Mouse (Mus musculus) lung, embryonic 14.5 days (tissue): Measurements from ENCODE around the gene Gxylt2. TPM values are rescaled to one million over a fixed set of nuclear protein-coding genes. Genes with fewer than 3 reads are reported as not detected.

Source experiments
- ATAC-seq: fragments of 200-750 bp; cut with Nextera tagmentation; 2 replicates; pipeline ENCODE4 v1.8.0; 2017; ENCODE audit warnings: mild to moderate bottlenecking, moderate TSS enrichment, moderate library complexity; ENCODE audit not compliant: insufficient read depth
- DNase-seq: peaks from one replicate; pipeline ENCODE4 v3.0.0-alpha.2; 2015
- H3K27ac ChIP-seq: fragments of 300-500 bp; sonication (generic); 2 replicates; pipeline ENCODE4 v1.5.1; 2014; ENCODE audit warnings: low read depth, mild to moderate bottlenecking, moderate library complexity
- H3K27me3 ChIP-seq: fragments of 300-500 bp; sonication (generic); 2 replicates; pipeline ENCODE4 v1.6.1; 2014; ENCODE audit warnings: low read length, control low read depth; ENCODE audit not compliant: insufficient read depth
- H3K36me3 ChIP-seq: fragments of 300-500 bp; sonication (generic); 2 replicates; pipeline ENCODE4 v1.6.1; 2014; ENCODE audit warnings: control low read depth; ENCODE audit not compliant: insufficient read depth
- H3K4me1 ChIP-seq: fragments of 300-500 bp; sonication (generic); 2 replicates; pipeline ENCODE4 v1.6.1; 2014; ENCODE audit warnings: antibody characterized with exemption, control low read depth; ENCODE audit not compliant: insufficient read depth
- H3K4me2 ChIP-seq: fragments of 300-500 bp; sonication (generic); 2 replicates; pipeline ENCODE4 v1.6.1; 2014; ENCODE audit warnings: mild to moderate bottlenecking
- H3K4me3 ChIP-seq: fragments of 300-500 bp; sonication (generic); 2 replicates; pipeline ENCODE4 v1.5.1; 2014; ENCODE audit warnings: low read depth, low read length
- H3K9ac ChIP-seq: fragments of 300-500 bp; sonication (generic); 2 replicates; pipeline ENCODE4 v1.6.1; 2014
- H3K9me3 ChIP-seq: fragments of 300-500 bp; sonication (generic); 2 replicates; pipeline ENCODE4 v1.6.1; 2016; ENCODE audit warnings: low read depth, low read length, control low read depth
- CTCF ChIP-seq: IDR thresholded peaks from 2 replicates; pipeline ENCODE4 v1.5.1; 2016; ENCODE audit warnings: antibody characterized with exemption, low read depth
- WGBS: fragments of 180-500 bp; shearing (Covaris S2); extraction: QIAGEN DNeasy Blood & Tissue Kit; methylation state at CpG from one replicate; pipeline ENCODE4 v1.1.7; 2014; 5-methylcytosine and 5-hydroxymethylcytosine counted together
- polyA plus RNA-seq: library from polyadenylated mRNA; unstranded; fragments of >200 nt; fragmentation: Nextera tagmentation; extraction: Ambion mirVana; gene quantifications from 2 replicates; pipeline ENCODE4 v1.2.1, GENCODE M21; 2014

Gxylt2 gene
- polyA plus RNA-seq, 1 experiment from 2014 or later, result 6.0 TPM

- 93% methylated on average over 7 of the region's 7 CpGs for WGBS
- Histone ChIP-seq H3K36me3 (no peaks in the 10 kb centered on the region), H3K27ac (no peak overlapping the region), H3K9ac (no peak overlapping the region), H3K4me2 (no peak overlapping the region), H3K4me1 (no peaks in the 10 kb centered on the region), H3K27me3 (no peaks in the 10 kb centered on the region), H3K4me3 (no peak overlapping the region), H3K9me3 (no peaks in the 10 kb centered on the region)
- DNase-seq (no peak), ATAC-seq (no peak)
- TF ChIP-seq CTCF, result no peak
Observed at GRCm38 (mm10) chr6:100828565-100828964, 124.0 kb downstream of the Gxylt2 start.

- DNase-seq, result no peak
- Histone ChIP-seq H3K27ac (no peak overlapping the region), H3K9me3 (no peaks in the 10 kb centered on the region), H3K4me2 (no peak overlapping the region), H3K4me1 (no peaks in the 10 kb centered on the region), H3K36me3 (no peaks in the 10 kb centered on the region), H3K9ac (no peak overlapping the region), H3K4me3 (no peak overlapping the region), H3K27me3 (no peaks in the 10 kb centered on the region)
- no peak for TF ChIP-seq CTCF
- WGBS, result 78% methylated on average over 5 of the region's 5 CpGs
- ATAC-seq, result no peak
Observed at GRCm38 (mm10) chr6:100829770-100830169, 125.2 kb downstream of the Gxylt2 start.

GRCm38 (mm10) chr6:100831188-100831587, 126.7 kb downstream of the Gxylt2 start:
- ATAC-seq (no peak), DNase-seq (no peak)
- H3K27ac ChIP-seq, result no peak overlapping the region
- H3K9ac ChIP-seq, result no peak overlapping the region
- no peak overlapping the region for H3K4me2 ChIP-seq
- peaks cover 12% of the 10 kb centered on the region for H3K36me3 ChIP-seq
- 0 out of 2 replicates have a peak, but pooled peaks cover 4% of the 10 kb centered on the region for H3K4me1 ChIP-seq
- no peaks in the 10 kb centered on the region for H3K9me3 ChIP-seq
- WGBS, result 74% methylated on average over 3 of the region's 3 CpGs
- no peak for TF ChIP-seq CTCF
- H3K27me3 ChIP-seq, result no peaks in the 10 kb centered on the region
- no peak overlapping the region for H3K4me3 ChIP-seq

GRCm38 (mm10) chr6:100831751-100832150, 127.2 kb downstream of the Gxylt2 start:
- Histone ChIP-seq H3K9ac (no peak overlapping the region), H3K4me1 (0 out of 2 replicates have a peak, but pooled peaks cover 4% of the 10 kb centered on the region), H3K27me3 (no peaks in the 10 kb centered on the region), H3K27ac (no peak overlapping the region), H3K4me3 (no peak overlapping the region), H3K9me3 (no peaks in the 10 kb centered on the region), H3K36me3 (peaks cover 17% of the 10 kb centered on the region), H3K4me2 (no peak overlapping the region)
- DNase-seq (peak; percentile 15), ATAC-seq (no peak)
- no peak for TF ChIP-seq CTCF
- WGBS, result 77% methylated on average over 6 of the region's 6 CpGs

GRCm38 (mm10) chr6:100833355-100833754, 128.8 kb downstream of the Gxylt2 start, which contains the start of gene Ppp4r2:
Gene Ppp4r2, plus strand, starts transcription at chr6:100833622.
- DNase-seq, result peak; percentile 97
- Histone ChIP-seq H3K9me3 (no peaks in the 10 kb centered on the region), H3K4me2 (peak within 1 kb of the TSS; percentile 67), H3K36me3 (peaks cover 32% of the 10 kb centered on the region), H3K9ac (peak within 1 kb of the TSS; percentile 83), H3K27me3 (no peaks in the 10 kb centered on the region), H3K27ac (peak within 1 kb of the TSS; percentile 90), H3K4me1 (0 out of 2 replicates have a peak, but pooled peaks cover 4% of the 10 kb centered on the region), H3K4me3 (peak within 1 kb of the TSS; percentile 80)
- ATAC-seq, result peak; percentile 95
- TF ChIP-seq CTCF, result no peak
- WGBS, result under 1% methylated on average over 42 of the region's 50 CpGs

- H3K36me3 ChIP-seq, result peaks cover 38% of the 10 kb centered on the region
- peak; percentile 68 for DNase-seq
- peak overlapping the region; percentile 67 for H3K4me2 ChIP-seq
- TF ChIP-seq CTCF, result peak; percentile 58
- peak overlapping the region; percentile 90 for H3K27ac ChIP-seq
- H3K9ac ChIP-seq, result peak overlapping the region; percentile 83
- under 1% methylated on average over 55 of the region's 72 CpGs for WGBS
- no peaks in the 10 kb centered on the region for H3K27me3 ChIP-seq
- peak overlapping the region; percentile 80 for H3K4me3 ChIP-seq
- ATAC-seq, result peak; percentile 86
- no peaks in the 10 kb centered on the region for H3K9me3 ChIP-seq
- H3K4me1 ChIP-seq, result 0 out of 2 replicates have a peak, but pooled peaks cover 4% of the 10 kb centered on the region
Observed at GRCm38 (mm10) chr6:100833811-100834481, 129.4 kb downstream of the Gxylt2 start.

GRCm38 (mm10) chr6:100834489-100835160, 130.1 kb downstream of the Gxylt2 start:
- no peaks in the 10 kb centered on the region for H3K27me3 ChIP-seq
- no peaks in the 10 kb centered on the region for H3K9me3 ChIP-seq
- peak overlapping the region; percentile 83 for H3K9ac ChIP-seq
- 0 out of 2 replicates have a peak, but pooled peaks cover 4% of the 10 kb centered on the region for H3K4me1 ChIP-seq
- TF ChIP-seq CTCF, result no peak
- 24% methylated on average over 9 of the region's 9 CpGs for WGBS
- H3K4me3 ChIP-seq, result peak overlapping the region; percentile 80
- ATAC-seq, result no peak
- no peak for DNase-seq
- H3K36me3 ChIP-seq, result peaks cover 43% of the 10 kb centered on the region
- peak overlapping the region; percentile 90; the same call in 1 of the 2 replicates for H3K27ac ChIP-seq
- peak overlapping the region; percentile 67 for H3K4me2 ChIP-seq
